Mouse (Mus musculus): ENCODE measurements around the gene Ticrr.

The Ticrr gene

GRCm38 (mm10) chr7:79680231-79680630 is 20.2 kb downstream of the Ticrr start:
- DNase-seq (ENCODE audit: low spot score): no peak

- DNase-seq (ENCODE audit: low spot score): no peak
Observed at GRCm38 (mm10) chr7:79696495-79696894, 36.5 kb downstream of the Ticrr start.

- DNase-seq (ENCODE audit: low spot score): no peak
Observed at GRCm38 (mm10) chr7:79702755-79703154, 42.8 kb downstream of the Ticrr start.

- no peak for DNase-seq (ENCODE audit: low spot score)
Observed at GRCm38 (mm10) chr7:79705210-79705609, 45.2 kb downstream of the Ticrr start.

GRCm38 (mm10) chr7:79710130-79710607 is 50.2 kb downstream of the Ticrr start:
- no peak for DNase-seq (ENCODE audit: low spot score)

- no peak for DNase-seq (ENCODE audit: low spot score)
Observed at GRCm38 (mm10) chr7:79710831-79711230, 50.8 kb downstream of the Ticrr start.

- peak; percentile 82 for DNase-seq (ENCODE audit: low spot score)
Observed at GRCm38 (mm10) chr7:79715187-79715981, 55.4 kb downstream of the Ticrr start, which contains the start of gene Kif7. Gene Kif7 (minus strand): TSS chr7:79715720.

- DNase-seq (ENCODE audit: low spot score): peak; percentile 21
Observed at GRCm38 (mm10) chr7:79721386-79721977, 61.5 kb downstream of the Ticrr start.

- DNase-seq (ENCODE audit: low spot score): no peak
Observed at GRCm38 (mm10) chr7:79727091-79727490, 67.1 kb downstream of the Ticrr start.

GRCm38 (mm10) chr7:79728219-79728618 is 68.2 kb downstream of the Ticrr start:
- no peak for DNase-seq (ENCODE audit: low spot score)

- no peak for DNase-seq (ENCODE audit: low spot score)
Observed at GRCm38 (mm10) chr7:79729169-79729568, 69.2 kb downstream of the Ticrr start.

- no peak for DNase-seq (ENCODE audit: low spot score)
Observed at GRCm38 (mm10) chr7:79729743-79730370, 69.9 kb downstream of the Ticrr start.

GRCm38 (mm10) chr7:79731438-79731837 is 71.4 kb downstream of the Ticrr start:
- DNase-seq (ENCODE audit: low spot score): no peak

- no peak for DNase-seq (ENCODE audit: low spot score)
Observed at GRCm38 (mm10) chr7:79732622-79733021, 72.6 kb downstream of the Ticrr start, which contains the start of gene Plin1. Gene Plin1 (minus strand): TSS chr7:79732903.

- peak; percentile 75 for DNase-seq (ENCODE audit: low spot score)
Observed at GRCm38 (mm10) chr7:79734563-79734962, 74.6 kb downstream of the Ticrr start.

- DNase-seq (ENCODE audit: low spot score): no peak
Observed at GRCm38 (mm10) chr7:79736511-79736910, 76.5 kb downstream of the Ticrr start.

- DNase-seq (ENCODE audit: low spot score): no peak
Observed at GRCm38 (mm10) chr7:79738913-79739312, 78.9 kb downstream of the Ticrr start.

GRCm38 (mm10) chr7:79740279-79740678 is 80.3 kb downstream of the Ticrr start:
- no peak for DNase-seq (ENCODE audit: low spot score)

- DNase-seq (ENCODE audit: low spot score): no peak
Observed at GRCm38 (mm10) chr7:79742277-79742658, 82.3 kb downstream of the Ticrr start.

GRCm38 (mm10) chr7:79742659-79743536 is 82.9 kb downstream of the Ticrr start, which contains the start of the genes Pex11a and Wdr93:
Gene Pex11a (minus strand): TSS chr7:79743131.
Gene Wdr93 (plus strand): TSS chr7:79743163.
- DNase-seq (ENCODE audit: low spot score): peak; percentile 73

- no peak for DNase-seq (ENCODE audit: low spot score)
Observed at GRCm38 (mm10) chr7:79744051-79744450, 84.1 kb downstream of the Ticrr start.

- DNase-seq (ENCODE audit: low spot score): no peak
Observed at GRCm38 (mm10) chr7:79744585-79744984, 84.6 kb downstream of the Ticrr start.

All from ovary, adult 18-20 months (tissue).